Mouse (Mus musculus) kidney, embryonic 15.5 days (tissue): ENCODE measurements around the gene Lrrc15. TPM values are rescaled to one million over a fixed set of nuclear protein-coding genes. Genes with fewer than 3 reads are reported as not detected.

Source experiments
- ATAC-seq: fragments of 200-750 bp; cut with Nextera tagmentation; replicated peaks from 2 replicates; pipeline ENCODE4 v1.8.0; 2017; ENCODE audit warnings: moderate TSS enrichment; ENCODE audit not compliant: low FRiP score
- H3K27ac ChIP-seq: fragments of 300-500 bp; sonication (generic); 2 replicates; pipeline ENCODE4 v1.5.1; 2015; ENCODE audit warnings: mild to moderate bottlenecking, inconsistent platforms
- H3K27me3 ChIP-seq: fragments of 300-500 bp; sonication (generic); 2 replicates; pipeline ENCODE4 v1.6.1; 2015; ENCODE audit warnings: inconsistent platforms
- H3K36me3 ChIP-seq: fragments of 300-500 bp; sonication (generic); 2 replicates; pipeline ENCODE4 v1.6.1; 2015; ENCODE audit warnings: inconsistent platforms
- H3K4me1 ChIP-seq: fragments of 300-500 bp; sonication (generic); 2 replicates; pipeline ENCODE4 v1.6.1; 2015; ENCODE audit warnings: inconsistent platforms
- H3K4me2 ChIP-seq: fragments of 300-500 bp; sonication (generic); 2 replicates; pipeline ENCODE4 v1.6.1; 2015; ENCODE audit warnings: moderate library complexity, mild to moderate bottlenecking, inconsistent platforms
- H3K4me3 ChIP-seq: fragments of 300-500 bp; sonication (generic); replicated peaks from 2 replicates; pipeline ENCODE4 v1.5.1; 2015; ENCODE audit warnings: mild to moderate bottlenecking, inconsistent platforms
- H3K9ac ChIP-seq: fragments of 300-500 bp; sonication (generic); 2 replicates; pipeline ENCODE4 v1.6.1; 2015; ENCODE audit warnings: mild to moderate bottlenecking, inconsistent platforms
- H3K9me3 ChIP-seq: fragments of 300-500 bp; sonication (generic); replicated peaks from 2 replicates; pipeline ENCODE4 v1.6.1; 2016; ENCODE audit warnings: inconsistent platforms
- whole genome bisulfite sequencing: fragments of 180-500 bp; shearing (Covaris S2); methylation state at CpG from one replicate; pipeline ENCODE4 v1.1.7; 2015; ENCODE audit warnings: mixed read lengths; 5-methylcytosine and 5-hydroxymethylcytosine counted together
- polyA plus RNA-seq: library from polyadenylated mRNA; unstranded; fragments of >200 nt; fragmentation: Nextera tagmentation; extraction: Ambion mirVana; gene quantifications from 2 replicates; pipeline ENCODE4 v1.2.1, GENCODE M21; 2015

Lrrc15 gene
- polyA plus RNA-seq, 1 experiment from 2014 or later: 1.2 TPM

DNA sequence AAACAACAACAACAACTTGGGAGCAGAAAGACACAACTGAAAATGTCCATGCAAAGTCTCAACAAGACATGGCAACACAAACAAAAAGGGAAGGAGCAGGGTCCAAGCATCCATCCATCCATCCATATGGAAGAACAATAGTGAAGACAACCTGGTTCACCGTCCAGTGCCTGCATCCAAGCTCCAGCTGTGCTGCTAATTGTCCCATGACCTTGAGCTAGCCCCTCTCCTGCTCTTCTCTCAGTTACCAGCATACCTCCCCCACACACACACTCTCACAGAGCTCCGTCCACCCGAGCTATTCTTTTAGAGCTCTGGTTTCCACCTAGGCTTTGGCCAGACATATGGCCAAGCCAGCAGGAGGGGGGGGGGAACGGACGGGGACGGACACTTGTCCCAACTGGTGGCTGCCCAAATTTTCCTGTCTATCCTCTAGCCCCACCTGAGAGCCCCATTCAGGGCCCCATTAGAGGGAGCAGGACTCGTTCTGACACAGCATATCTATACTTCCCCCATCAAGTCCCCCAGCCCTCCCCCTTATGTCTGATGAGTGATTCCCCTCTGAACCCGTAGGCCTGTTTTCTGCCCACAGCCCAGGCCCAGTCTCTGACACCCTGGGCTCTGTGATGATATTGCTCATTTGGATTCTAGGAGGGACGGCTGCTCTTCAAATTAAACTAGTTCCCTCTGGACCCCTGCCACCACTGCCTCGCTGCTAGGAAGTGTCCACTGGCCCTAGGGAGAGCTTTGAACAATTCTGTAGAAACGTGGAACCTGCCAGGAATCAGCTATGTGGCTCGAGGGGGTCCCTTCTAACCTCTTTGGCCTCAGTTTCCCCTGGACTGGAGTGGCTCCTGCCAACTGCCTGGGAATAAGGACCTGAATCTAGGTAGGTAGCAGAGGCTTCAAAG, 48.2 kb downstream of the Lrrc15 start:
- 0 out of 2 replicates have a peak overlapping the region, but pooled peaks have one; percentile 4 for H3K9ac ChIP-seq
- no peak for ATAC-seq
- no peaks in the 10 kb centered on the region for H3K9me3 ChIP-seq
- no peak overlapping the region for H3K4me2 ChIP-seq
- H3K36me3 ChIP-seq: no peaks in the 10 kb centered on the region
- peaks cover 46% of the 10 kb centered on the region for H3K27me3 ChIP-seq
- H3K4me3 ChIP-seq: no peak overlapping the region
- 36% methylated on average over 12 of the region's 12 CpGs for WGBS
- H3K27ac ChIP-seq: no peak overlapping the region
- peaks cover 36% of the 10 kb centered on the region for H3K4me1 ChIP-seq

DNA sequence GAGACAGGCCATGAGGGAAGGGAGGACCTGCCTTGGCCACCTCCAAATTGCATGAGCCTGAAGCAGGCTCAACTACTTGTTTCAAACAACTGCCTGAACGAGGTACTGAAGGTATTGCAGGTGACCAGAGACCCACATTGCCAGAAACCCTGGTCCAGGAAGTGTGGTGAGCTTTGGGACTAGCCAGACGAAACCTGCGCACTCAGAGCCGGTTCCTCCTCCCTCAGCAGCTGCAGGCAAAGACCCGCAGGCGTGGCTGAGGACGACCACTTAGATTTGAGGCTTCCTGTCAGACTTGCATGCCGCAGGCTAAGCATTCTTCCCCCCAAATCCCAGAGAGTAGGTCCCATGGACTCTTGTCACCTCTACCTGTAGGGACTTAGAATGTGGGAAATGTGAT, 49.0 kb downstream of the Lrrc15 start:
- 44% methylated on average over 8 of the region's 8 CpGs for WGBS
- no peak overlapping the region for H3K9ac ChIP-seq
- H3K4me1 ChIP-seq: peaks cover 36% of the 10 kb centered on the region
- H3K36me3 ChIP-seq: no peaks in the 10 kb centered on the region
- peaks cover 46% of the 10 kb centered on the region for H3K27me3 ChIP-seq
- no peak overlapping the region for H3K27ac ChIP-seq
- H3K4me3 ChIP-seq: no peak overlapping the region
- no peak overlapping the region for H3K4me2 ChIP-seq
- no peak for ATAC-seq
- H3K9me3 ChIP-seq: no peaks in the 10 kb centered on the region

DNA sequence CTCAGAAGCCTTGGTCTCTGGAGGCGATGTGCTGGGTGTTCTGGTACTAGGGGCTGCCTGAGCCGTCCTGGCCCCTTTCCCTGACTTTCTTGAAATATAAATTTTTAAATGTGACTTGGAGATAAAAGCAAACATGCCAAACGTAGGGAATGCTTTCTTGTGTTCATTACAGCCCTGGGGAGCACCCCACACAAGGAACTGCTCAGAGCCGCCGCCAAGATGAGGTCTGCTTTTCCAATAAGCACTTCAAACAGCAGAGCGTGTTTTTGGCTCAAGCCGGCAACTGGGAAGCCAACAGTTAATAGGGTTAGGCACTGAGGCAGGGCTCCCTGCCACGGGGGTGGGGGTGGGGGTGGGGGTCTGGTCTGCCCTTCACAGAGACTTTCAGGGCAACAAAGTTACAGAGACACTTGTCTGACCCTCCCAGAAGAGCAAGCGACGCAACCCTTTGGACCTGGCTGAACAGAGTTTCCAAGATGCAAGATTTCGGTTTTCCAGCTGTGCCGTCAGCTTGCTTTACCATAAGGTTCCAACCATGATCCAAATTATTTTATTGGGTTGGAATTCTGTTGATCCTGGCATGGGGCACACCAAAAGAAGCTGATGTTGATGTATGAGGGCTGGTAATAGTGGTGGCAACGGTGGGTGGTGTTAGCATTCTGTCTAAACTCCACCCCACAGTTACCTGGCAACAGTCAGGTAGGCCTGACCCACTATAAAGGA, 51.0 kb downstream of the Lrrc15 start:
- H3K4me2 ChIP-seq: no peak overlapping the region
- H3K36me3 ChIP-seq: no peaks in the 10 kb centered on the region
- H3K27me3 ChIP-seq: peaks cover 34% of the 10 kb centered on the region
- H3K9ac ChIP-seq: no peak overlapping the region
- H3K4me1 ChIP-seq: peaks cover 44% of the 10 kb centered on the region
- no peak overlapping the region for H3K4me3 ChIP-seq
- no peak overlapping the region for H3K27ac ChIP-seq
- no peak for ATAC-seq
- 41% methylated on average over 13 of the region's 13 CpGs for WGBS
- H3K9me3 ChIP-seq: no peaks in the 10 kb centered on the region

DNA sequence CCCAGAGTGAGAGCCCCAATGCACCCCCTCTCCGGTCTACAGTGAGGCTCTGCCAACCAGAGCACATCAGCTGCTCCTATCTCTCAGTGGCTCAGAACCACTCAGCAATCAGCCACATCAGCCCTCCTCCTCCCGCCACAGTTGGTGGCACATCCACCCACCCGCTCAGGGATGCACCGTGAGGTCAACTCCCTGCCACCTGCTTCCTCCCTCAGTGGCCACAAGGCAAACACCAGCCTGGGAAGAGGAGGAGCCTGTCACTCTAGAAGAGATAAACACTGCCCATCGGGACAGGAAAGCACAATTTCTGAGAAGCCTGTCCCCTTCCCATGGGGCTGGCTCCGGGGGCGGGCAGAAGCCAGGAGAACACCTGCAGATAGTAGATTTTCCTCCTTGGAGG, 55.7 kb downstream of the Lrrc15 start:
- Histone ChIP-seq H3K27me3 (0 out of 2 replicates have a peak, but pooled peaks cover 9% of the 10 kb centered on the region), H3K9me3 (no peaks in the 10 kb centered on the region), H3K4me2 (no peak overlapping the region), H3K4me3 (no peak overlapping the region), H3K36me3 (no peaks in the 10 kb centered on the region), H3K27ac (peak overlapping the region; percentile 32), H3K4me1 (peaks cover 16% of the 10 kb centered on the region), H3K9ac (no peak overlapping the region)
- peak; percentile 92 for ATAC-seq
- WGBS: 32% methylated on average over 7 of the region's 7 CpGs

DNA sequence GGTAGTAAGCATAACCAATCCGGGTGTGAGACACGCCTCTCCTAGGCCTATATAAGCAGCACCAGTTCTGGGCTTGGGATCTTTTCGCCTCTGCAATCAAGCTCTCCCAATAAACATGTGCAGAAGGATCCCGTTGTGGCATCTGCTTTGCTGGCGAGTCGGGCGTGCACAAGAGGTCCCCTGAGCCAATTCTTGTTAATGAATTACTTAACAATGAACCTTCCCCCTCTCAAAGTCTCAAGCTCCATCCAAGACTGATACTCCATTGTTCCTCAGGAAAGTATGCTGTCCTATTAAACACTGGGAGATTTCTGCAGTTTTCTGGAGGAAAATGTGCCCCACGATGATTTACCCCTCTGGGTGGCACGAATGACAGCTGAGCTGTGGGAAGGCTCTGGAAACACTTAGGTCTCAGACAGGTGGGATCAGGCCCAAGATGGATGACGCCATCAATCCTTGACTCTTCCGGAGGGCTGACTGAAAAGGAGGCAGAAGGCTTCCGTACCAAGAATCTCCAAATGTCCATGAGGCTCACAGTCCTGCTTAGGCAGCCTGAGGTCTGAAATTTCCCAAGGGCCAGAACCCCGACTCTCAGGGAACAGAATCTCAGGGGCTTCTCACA, 61.8 kb downstream of the Lrrc15 start:
- Histone ChIP-seq H3K9ac (no peak overlapping the region), H3K9me3 (no peaks in the 10 kb centered on the region), H3K4me3 (no peak overlapping the region), H3K27ac (no peak overlapping the region), H3K4me1 (peaks cover 13% of the 10 kb centered on the region), H3K27me3 (peaks cover 11% of the 10 kb centered on the region), H3K4me2 (no peak overlapping the region), H3K36me3 (no peaks in the 10 kb centered on the region)
- WGBS: 74% methylated on average over 13 of the region's 13 CpGs
- ATAC-seq: no peak

Other genes starting within 250 kb of the Lrrc15 start
- gene Hes1, start 218.9 kb downstream of the Lrrc15 start, polyA plus RNA-seq: 57.4 and 63.3 TPM in 2 replicates
- gene Cpn2, start 15.8 kb downstream of the Lrrc15 start, polyA plus RNA-seq: 0.04 and 0.08 TPM in 2 replicates
- 0.90 and 0.93 TPM in 2 replicates for gene Gp5, start 27.5 kb upstream of the Lrrc15 start, polyA plus RNA-seq
- 12.1 and 14.0 TPM in 2 replicates for gene Atp13a3, start 122.7 kb upstream of the Lrrc15 start, polyA plus RNA-seq